Comparison of ENCODE assay signal across 28 mouse cellular contexts in genomic region chr6:86298961-86299360, GRCm38 (mm10).
DNase-seq lines count a peak whose midpoint lies in the region; ATAC-seq and TF ChIP-seq lines count a peak whose summit lies in the region.
"Had no signal": no experiment of that assay in that cellular context is flagged by ENCODE, and none has a peak within 500 bp of the region (broad histone marks: within the 10 kb centered on the region; RNA-seq: fewer than 3 reads in every experiment).

No protein-coding gene starts in this region.

- H3K9me3 ChIP-seq in intestine, postnatal 0 days (ENCODE audit: control insufficient read depth): no peaks in the 10 kb centered on the region
- H3K9me3 ChIP-seq in intestine, embryonic 16.5 days (ENCODE audit: control insufficient read depth, low read length): no peaks in the 10 kb centered on the region
- no peaks in the 10 kb centered on the region for H3K9me3 ChIP-seq in lung, embryonic 14.5 days (ENCODE audit: low read depth, low read length)
- no peaks in the 10 kb centered on the region for H3K9me3 ChIP-seq in MEL (replicated peaks; ENCODE audit: insufficient read depth, low read length)
- H3K9me3 ChIP-seq: forebrain, embryonic 15.5 days; G1E; heart, embryonic 10.5 days; heart, embryonic 15.5 days; limb, embryonic 12.5 days; midbrain, embryonic 10.5 days; midbrain, embryonic 15.5 days; neural tube, embryonic 15.5 days had no signal

- H3K4me2 ChIP-seq in intestine, postnatal 0 days (replicated peaks; ENCODE audit: low read depth): no peak overlapping the region
- no peak overlapping the region for H3K4me2 ChIP-seq in intestine, embryonic 16.5 days (ENCODE audit: low read depth, low read length)
- no peak overlapping the region for H3K4me2 ChIP-seq in lung, embryonic 14.5 days
- H3K4me2 ChIP-seq: forebrain, embryonic 15.5 days; heart, embryonic 15.5 days; limb, embryonic 12.5 days; midbrain, embryonic 15.5 days; neural tube, embryonic 15.5 days had no signal

- TF ChIP-seq CTCF in intestine, postnatal 0 days (IDR thresholded peaks at IDR 0.05; ENCODE audit: low read depth): 0 out of 2 replicates have a peak, but pooled peaks have one; percentile 22
- peak; percentile 10; the same call in 1 of the 2 replicates for TF ChIP-seq CTCF in lung, embryonic 14.5 days (IDR thresholded peaks at IDR 0.05; ENCODE audit: low read depth)
- peak; percentile 21 to 40 (median 29); a peak in 4 of 6 replicates for TF ChIP-seq CTCF in MEL (IDR thresholded peaks at IDR 0.05 in 2 of 3, conservative IDR thresholded peaks at IDR 0.05 in 1 of 3; ENCODE audit: control insufficient read depth in 1 of 3, insufficient read depth in 1 of 3, low read depth in 2 of 3, low read length in 3 of 3, poor library complexity in 1 of 3, severe bottlenecking in 1 of 3)
- TF ChIP-seq CTCF in thymus, adult 2 months (IDR thresholded peaks at IDR 0.05; ENCODE audit: borderline replicate concordance, control insufficient read depth, extremely low read depth, insufficient read depth, low read length, poor library complexity): no peak

- H3K27me3 ChIP-seq in intestine, postnatal 0 days (replicated peaks; ENCODE audit: control insufficient read depth, insufficient read depth, low read length): no peaks in the 10 kb centered on the region
- H3K27me3 ChIP-seq in intestine, embryonic 16.5 days (replicated peaks; ENCODE audit: control insufficient read depth, insufficient read depth, low read length): no peaks in the 10 kb centered on the region
- H3K27me3 ChIP-seq in lung, embryonic 14.5 days (ENCODE audit: insufficient read depth, low read length): no peaks in the 10 kb centered on the region
- peaks cover 2 to 5% of the 10 kb centered on the region in 2 experiments for H3K27me3 ChIP-seq in MEL (ENCODE audit: control insufficient read depth in 1 of 2, insufficient read depth in 2 of 2, low read length in 2 of 2)
- H3K27me3 ChIP-seq in thymus, adult 2 months (ENCODE audit: control insufficient read depth, insufficient read depth, low read length): no peaks in the 10 kb centered on the region
- H3K27me3 ChIP-seq: forebrain, embryonic 15.5 days; heart, embryonic 15.5 days; limb, embryonic 12.5 days; midbrain, embryonic 15.5 days; neural tube, embryonic 15.5 days had no signal

- TF ChIP-seq EP300 in MEL (IDR thresholded peaks at IDR 0.05; ENCODE audit: low read depth in 1 of 2, low read length in 2 of 2): no peak

- no peaks in the 10 kb centered on the region for H3K4me1 ChIP-seq in intestine, postnatal 0 days (replicated peaks; ENCODE audit: control insufficient read depth, insufficient read depth, low read length)
- no peaks in the 10 kb centered on the region for H3K4me1 ChIP-seq in intestine, embryonic 16.5 days (ENCODE audit: control insufficient read depth, insufficient read depth, low read length)
- H3K4me1 ChIP-seq in lung, embryonic 14.5 days (ENCODE audit: insufficient read depth): no peaks in the 10 kb centered on the region
- no peaks in the 10 kb centered on the region for H3K4me1 ChIP-seq in MEL (ENCODE audit: control insufficient read depth in 1 of 2, insufficient read depth in 2 of 2, low read length in 2 of 2)
- H3K4me1 ChIP-seq in thymus, adult 2 months (replicated peaks; ENCODE audit: control insufficient read depth, insufficient read depth, low read length): no peaks in the 10 kb centered on the region
- H3K4me1 ChIP-seq: forebrain, embryonic 15.5 days; heart, embryonic 10.5 days; heart, embryonic 15.5 days; limb, embryonic 12.5 days; midbrain, embryonic 15.5 days; neural tube, embryonic 15.5 days had no signal

- 92% methylated on average over 3 of the region's 3 CpGs for whole genome bisulfite sequencing in intestine, postnatal 0 days
- 92% methylated on average over 3 of the region's 3 CpGs for WGBS in intestine, embryonic 16.5 days
- WGBS in lung, embryonic 14.5 days: 84% methylated on average over 3 of the region's 3 CpGs
- 96% methylated on average over 3 of the region's 3 CpGs for WGBS in thymus, adult 2 months

- TF ChIP-seq POLR2A in MEL (IDR thresholded peaks at IDR 0.05; ENCODE audit: control insufficient read depth in 1 of 2, insufficient read depth in 1 of 2, low read depth in 1 of 2, low read length in 2 of 2, poor library complexity in 1 of 2): no peak
- no peak for TF ChIP-seq POLR2A in thymus, adult 2 months (IDR thresholded peaks at IDR 0.05; ENCODE audit: control insufficient read depth, extremely low read depth, insufficient read depth, low read length, poor library complexity)

- TF ChIP-seq RAD21 in MEL (IDR thresholded peaks at IDR 0.05; ENCODE audit: low read depth, low read length): peak; percentile 27

- no peak overlapping the region for H3K9ac ChIP-seq in intestine, postnatal 0 days (ENCODE audit: low read depth, low read length)
- H3K9ac ChIP-seq in intestine, embryonic 16.5 days (ENCODE audit: low read depth, low read length): no peak overlapping the region
- H3K9ac ChIP-seq in lung, embryonic 14.5 days: no peak overlapping the region
- H3K9ac ChIP-seq in MEL (ENCODE audit: control insufficient read depth, low read depth, low read length, poor library complexity, severe bottlenecking): no peak overlapping the region
- H3K9ac ChIP-seq: forebrain, embryonic 15.5 days; heart, embryonic 15.5 days; limb, embryonic 12.5 days; liver, postnatal 0 days; midbrain, embryonic 15.5 days; neural tube, embryonic 15.5 days had no signal

- no peak for ATAC-seq in intestine, postnatal 0 days
- ATAC-seq in intestine, embryonic 16.5 days: no peak
- ATAC-seq in lung, embryonic 14.5 days (ENCODE audit: insufficient read depth): no peak
- ATAC-seq: activated CD4-positive, CD25-positive, alpha-beta regulatory T cell, adult 4 months; forebrain, embryonic 15.5 days; liver, postnatal 0 days; midbrain, embryonic 15.5 days had no signal

- H3K36me3 ChIP-seq in intestine, postnatal 0 days (ENCODE audit: control insufficient read depth, insufficient read depth): no peaks in the 10 kb centered on the region
- no peaks in the 10 kb centered on the region for H3K36me3 ChIP-seq in intestine, embryonic 16.5 days (ENCODE audit: control insufficient read depth, insufficient read depth, low read length)
- H3K36me3 ChIP-seq in lung, embryonic 14.5 days (ENCODE audit: insufficient read depth): no peaks in the 10 kb centered on the region
- H3K36me3 ChIP-seq in MEL (ENCODE audit: control insufficient read depth in 1 of 2, insufficient read depth in 2 of 2, low read length in 2 of 2): no peaks in the 10 kb centered on the region
- no peaks in the 10 kb centered on the region for H3K36me3 ChIP-seq in thymus, adult 2 months (ENCODE audit: control insufficient read depth, insufficient read depth, low read length)
- H3K36me3 ChIP-seq: forebrain, embryonic 15.5 days; G1E; heart, embryonic 10.5 days; heart, embryonic 15.5 days; limb, embryonic 12.5 days; midbrain, embryonic 10.5 days; midbrain, embryonic 15.5 days; neural tube, embryonic 15.5 days had no signal

- no peak for DNase-seq in lung, embryonic 14.5 days
- DNase-seq in lung, postnatal 25 days (ENCODE audit: low spot score): no peak
- peak; percentile 20 for DNase-seq in MEL (ENCODE audit: low read depth, low spot score)
- no peak for DNase-seq in thymus, adult 2 months
- DNase-seq in cerebellum, adult 8-10 months: no peak
- DNase-seq: cerebellum, adult 9-10 months; cerebellum, postnatal 36 days; gastrocnemius, postnatal 25 days; heart, adult 11 months; kidney, adult 11 months; layer of hippocampus, adult 9-11 months; liver, postnatal 0 days; lung, postnatal 14 days; retina, postnatal 1 day; right cerebral cortex, postnatal 25 days; spleen, adult 18-20 months; thymus, postnatal 4 days had no signal

- no peak overlapping the region for H3K27ac ChIP-seq in intestine, postnatal 0 days (ENCODE audit: low read depth, low read length)
- H3K27ac ChIP-seq in intestine, embryonic 16.5 days (ENCODE audit: low read length): no peak overlapping the region
- H3K27ac ChIP-seq in lung, embryonic 14.5 days (ENCODE audit: low read depth): no peak overlapping the region
- H3K27ac ChIP-seq in MEL (ENCODE audit: control insufficient read depth, low read depth, low read length): no peak overlapping the region
- no peak overlapping the region for H3K27ac ChIP-seq in thymus, adult 2 months (ENCODE audit: control insufficient read depth, insufficient read depth, low read length)
- H3K27ac ChIP-seq: forebrain, embryonic 15.5 days; heart, embryonic 10.5 days; heart, embryonic 15.5 days; limb, embryonic 12.5 days; midbrain, embryonic 10.5 days; midbrain, embryonic 15.5 days; neural tube, embryonic 15.5 days had no signal

- no peaks in the 10 kb centered on the region for H3K79me2 ChIP-seq in MEL (ENCODE audit: control insufficient read depth, insufficient read depth, low read length, poor library complexity)

- no peak overlapping the region for H3K4me3 ChIP-seq in intestine, postnatal 0 days (ENCODE audit: low read depth, low read length)
- no peak overlapping the region for H3K4me3 ChIP-seq in intestine, embryonic 16.5 days (ENCODE audit: low read length)
- no peak overlapping the region for H3K4me3 ChIP-seq in lung, embryonic 14.5 days (ENCODE audit: low read depth, low read length)
- no peak overlapping the region for H3K4me3 ChIP-seq in MEL (ENCODE audit: control insufficient read depth in 1 of 2, insufficient read depth in 1 of 2, low read depth in 2 of 2, low read length in 2 of 2)
- no peak overlapping the region for H3K4me3 ChIP-seq in thymus, adult 2 months (ENCODE audit: control insufficient read depth, insufficient read depth, low read length)
- H3K4me3 ChIP-seq: forebrain, embryonic 15.5 days; heart, embryonic 10.5 days; heart, embryonic 15.5 days; limb, embryonic 12.5 days; midbrain, embryonic 10.5 days; midbrain, embryonic 15.5 days; neural tube, embryonic 15.5 days had no signal

TF ChIP-seq in MEL, 35 proteins besides CTCF, POLR2A, EP300 and RAD21:
- TF ChIP-seq BHLHE40 (IDR thresholded peaks at IDR 0.05; ENCODE audit: borderline replicate concordance, low read depth, low read length): no peak
- peak; percentile 27; the same call in 1 of the 2 replicates for TF ChIP-seq SMC3 (IDR thresholded peaks at IDR 0.05; ENCODE audit: low read depth, low read length)
TF ChIP-seq in MEL: peak in this region for 1.
